Mouse (Mus musculus) embryonic facial prominence, embryonic 12.5 days (tissue): ENCODE results near the gene Cbll1. TPM values are rescaled to one million over a fixed set of nuclear protein-coding genes. Genes with fewer than 3 reads are reported as not detected.

Experiments
- ATAC-seq: fragments of 200-750 bp; cut with Nextera tagmentation; 2 replicates; pipeline ENCODE4 v1.8.0; 2017; ENCODE audit not compliant: insufficient number of reproducible peaks, insufficient read depth, low FRiP score, low TSS enrichment
- H3K27ac ChIP-seq: fragments of 300-500 bp; sonication (generic); 2 replicates; pipeline ENCODE4 v1.5.1; 2016; ENCODE audit warnings: mild to moderate bottlenecking
- H3K27me3 ChIP-seq: fragments of 300-500 bp; sonication (generic); 2 replicates; pipeline ENCODE4 v1.6.1; 2016; ENCODE audit warnings: mild to moderate bottlenecking, moderate library complexity
- H3K36me3 ChIP-seq: fragments of 300-500 bp; sonication (generic); 2 replicates; pipeline ENCODE4 v1.6.1; 2016; ENCODE audit warnings: mild to moderate bottlenecking
- H3K4me1 ChIP-seq: fragments of 300-500 bp; sonication (generic); 2 replicates; pipeline ENCODE4 v1.6.1; 2016
- H3K4me2 ChIP-seq: fragments of 300-500 bp; sonication (generic); replicated peaks from 2 replicates; pipeline ENCODE4 v1.6.1; 2016; ENCODE audit warnings: mild to moderate bottlenecking, moderate library complexity
- H3K4me3 ChIP-seq: fragments of 300-500 bp; sonication (generic); 2 replicates; pipeline ENCODE4 v1.5.1; 2016; ENCODE audit warnings: mild to moderate bottlenecking
- H3K9ac ChIP-seq: fragments of 300-500 bp; sonication (generic); 2 replicates; pipeline ENCODE4 v1.6.1; 2016; ENCODE audit warnings: mild to moderate bottlenecking, moderate library complexity
- H3K9me3 ChIP-seq: fragments of 300-500 bp; sonication (generic); 2 replicates; pipeline ENCODE4 v1.6.1; 2016; ENCODE audit warnings: mild to moderate bottlenecking, moderate library complexity
- WGBS: fragments of 180-500 bp; shearing (Covaris S2); methylation state at CpG from one replicate; pipeline ENCODE4 v1.1.7; 2016; 5-methylcytosine and 5-hydroxymethylcytosine counted together
- polyA plus RNA-seq: library from polyadenylated mRNA; unstranded; fragments of >200 nt; fragmentation: Nextera tagmentation; extraction: Ambion mirVana; gene quantifications from 2 replicates; pipeline ENCODE4 v1.2.1, GENCODE M21; 2016

Cbll1 gene
- polyA plus RNA-seq = 10.5 and 12.4 TPM in 2 replicates

DNA sequence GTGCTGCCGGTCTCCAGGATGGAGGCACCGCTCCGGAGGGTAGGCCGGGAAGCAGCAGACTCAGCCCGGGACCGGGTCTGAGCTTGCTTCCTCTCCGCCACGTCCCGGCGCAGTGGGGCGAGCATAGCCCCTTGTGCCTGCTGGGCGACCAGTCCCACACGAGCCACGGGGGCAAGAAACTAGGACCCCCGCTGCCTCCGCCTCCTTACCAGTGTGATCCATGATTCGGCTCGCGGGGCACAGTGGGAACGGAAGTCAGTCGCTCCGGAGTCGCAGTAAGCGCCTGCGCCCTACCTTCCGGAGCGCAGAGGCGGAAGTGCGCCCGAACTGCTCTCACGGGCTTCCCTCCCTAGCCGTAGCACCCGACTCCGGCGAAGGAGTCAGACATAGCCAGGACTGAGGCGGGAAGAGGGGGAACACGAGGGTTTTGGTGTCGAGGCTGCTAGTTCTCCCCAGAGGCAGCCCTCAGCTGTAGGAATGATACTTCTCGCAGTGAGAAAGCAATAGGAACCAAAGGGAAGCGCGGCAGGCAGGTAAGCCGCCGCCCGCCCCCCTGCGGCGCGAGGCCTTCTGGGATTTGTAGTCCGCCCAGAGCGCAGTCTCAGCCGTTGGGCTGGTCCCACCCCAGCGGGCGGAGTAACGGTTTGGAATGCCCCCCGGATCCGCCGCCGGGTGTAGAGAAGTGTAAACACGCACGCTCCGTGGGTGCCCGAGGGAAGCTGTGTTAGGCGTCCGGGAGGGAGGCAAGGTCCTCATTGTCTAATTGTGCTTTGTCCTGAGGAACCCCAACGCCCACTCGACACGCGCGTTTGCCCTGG is at the start of gene Cbll1:
Gene Cbll1 (minus strand): TSS at position 303 of the 818 bp plus-strand sequence.
- Histone ChIP-seq H3K27ac (peak within 1 kb of the TSS; percentile 86), H3K36me3 (peaks cover under 1% of the 10 kb centered on the region; the same call in 1 of the 2 replicates), H3K9ac (peak within 1 kb of the TSS; percentile 77), H3K9me3 (no peaks in the 10 kb centered on the region), H3K4me1 (peaks cover 11% of the 10 kb centered on the region), H3K4me2 (peak within 1 kb of the TSS; percentile 81), H3K27me3 (0 out of 2 replicates have a peak, but pooled peaks cover 1% of the 10 kb centered on the region), H3K4me3 (peak within 1 kb of the TSS; percentile 86)
- ATAC-seq = peak; percentile 98
- WGBS = under 1% methylated on average over 68 of the region's 68 CpGs

GRCm38 (mm10) chr12:31546061-31546460 is 46.6 kb upstream of the Cbll1 start:
- no peak for ATAC-seq
- Histone ChIP-seq H3K4me2 (no peak overlapping the region), H3K27ac (no peak overlapping the region), H3K36me3 (no peaks in the 10 kb centered on the region), H3K9ac (no peak overlapping the region), H3K9me3 (no peaks in the 10 kb centered on the region), H3K27me3 (0 out of 2 replicates have a peak, but pooled peaks cover 2% of the 10 kb centered on the region), H3K4me3 (no peak overlapping the region), H3K4me1 (0 out of 2 replicates have a peak, but pooled peaks cover 6% of the 10 kb centered on the region)
- 56% methylated on average over 1 of the region's 1 CpGs for WGBS

- H3K36me3 ChIP-seq = no peaks in the 10 kb centered on the region
- H3K4me1 ChIP-seq = 0 out of 2 replicates have a peak, but pooled peaks cover 5% of the 10 kb centered on the region
- H3K9me3 ChIP-seq = no peaks in the 10 kb centered on the region
- H3K27ac ChIP-seq = no peak overlapping the region
- 0 out of 2 replicates have a peak, but pooled peaks cover 2% of the 10 kb centered on the region for H3K27me3 ChIP-seq
- no peak overlapping the region for H3K4me3 ChIP-seq
- H3K4me2 ChIP-seq = no peak overlapping the region
- no peak for ATAC-seq
- WGBS = 10% methylated on average over 2 of the region's 2 CpGs
- H3K9ac ChIP-seq = no peak overlapping the region
These were observed 45.8 kb upstream of the Cbll1 start for GRCm38 (mm10) chr12:31545219-31545618.

- no peak overlapping the region for H3K9ac ChIP-seq
- no peak overlapping the region for H3K4me2 ChIP-seq
- H3K36me3 ChIP-seq = no peaks in the 10 kb centered on the region
- H3K4me1 ChIP-seq = 0 out of 2 replicates have a peak, but pooled peaks cover 3% of the 10 kb centered on the region
- no peak overlapping the region for H3K4me3 ChIP-seq
- H3K9me3 ChIP-seq = no peaks in the 10 kb centered on the region
- no peak overlapping the region for H3K27ac ChIP-seq
- ATAC-seq = no peak
- H3K27me3 ChIP-seq = 0 out of 2 replicates have a peak, but pooled peaks cover 2% of the 10 kb centered on the region
- WGBS = 79% methylated on average over 5 of the region's 5 CpGs
These were observed 42.1 kb upstream of the Cbll1 start for GRCm38 (mm10) chr12:31541541-31541940.

DNA sequence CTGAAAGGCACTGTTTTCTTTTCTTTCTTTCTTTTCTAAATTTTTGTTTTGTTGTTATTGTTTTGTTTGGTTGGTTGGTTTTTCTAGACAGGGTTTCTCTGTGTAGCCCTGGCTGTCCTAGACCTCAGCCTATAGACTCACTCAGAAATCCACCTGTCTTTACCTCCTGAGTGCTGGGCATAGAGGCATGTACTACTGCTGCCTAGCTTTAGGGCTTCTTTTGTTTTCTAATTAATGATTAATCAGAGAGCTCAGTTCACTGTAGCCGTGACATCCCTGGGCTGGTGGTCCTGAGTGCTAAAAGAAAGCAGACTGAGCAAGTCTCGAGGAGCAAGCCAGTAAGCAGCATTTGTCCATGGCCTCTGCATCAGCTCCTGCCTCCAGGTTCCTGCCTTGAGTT is 40.4 kb upstream of the Cbll1 start:
- H3K9me3 ChIP-seq = no peaks in the 10 kb centered on the region
- no peak overlapping the region for H3K27ac ChIP-seq
- H3K4me2 ChIP-seq = no peak overlapping the region
- H3K4me3 ChIP-seq = no peak overlapping the region
- 0 out of 2 replicates have a peak, but pooled peaks cover 3% of the 10 kb centered on the region for H3K4me1 ChIP-seq
- no peak overlapping the region for H3K9ac ChIP-seq
- 79% methylated on average over 2 of the region's 2 CpGs for WGBS
- ATAC-seq = no peak
- H3K27me3 ChIP-seq = 0 out of 2 replicates have a peak, but pooled peaks cover 2% of the 10 kb centered on the region
- no peaks in the 10 kb centered on the region for H3K36me3 ChIP-seq

DNA sequence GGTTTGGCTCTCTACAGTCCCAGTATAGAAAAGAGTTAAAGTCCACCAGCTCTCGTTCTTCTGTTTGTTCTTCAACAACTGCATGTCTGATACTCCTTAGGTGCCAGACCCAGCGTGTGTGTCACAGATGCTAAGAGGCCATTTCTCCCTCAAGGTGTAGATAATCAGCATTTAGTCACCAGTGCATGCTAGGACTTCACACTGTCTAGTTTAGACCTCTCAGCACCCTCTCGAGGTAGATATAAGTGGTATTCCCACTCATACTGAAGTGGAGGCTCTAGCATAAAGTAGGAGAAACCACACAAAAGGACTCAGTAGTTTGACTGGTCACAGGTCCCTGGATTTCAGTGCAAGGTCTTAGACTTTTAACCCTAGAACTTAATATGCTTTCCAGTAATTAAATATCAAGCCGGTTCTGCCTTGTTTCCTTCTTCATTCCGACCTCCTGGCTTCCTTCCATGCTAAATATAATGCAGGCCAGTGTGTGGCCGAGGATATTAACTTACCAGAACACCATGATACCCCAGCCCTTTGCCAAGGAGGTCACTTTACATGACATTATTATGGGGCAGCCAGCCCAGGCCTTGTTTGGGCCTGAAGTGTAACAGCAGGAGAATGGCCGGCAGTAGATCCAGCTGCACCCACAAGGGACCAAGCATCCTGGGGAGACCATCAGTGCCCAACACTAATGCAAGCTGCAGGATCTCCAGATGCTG is 38.3 kb upstream of the Cbll1 start:
- Histone ChIP-seq H3K4me3 (no peak overlapping the region), H3K4me1 (0 out of 2 replicates have a peak, but pooled peaks cover 5% of the 10 kb centered on the region), H3K27me3 (0 out of 2 replicates have a peak, but pooled peaks cover 2% of the 10 kb centered on the region), H3K4me2 (no peak overlapping the region), H3K9ac (no peak overlapping the region), H3K27ac (no peak overlapping the region), H3K36me3 (no peaks in the 10 kb centered on the region), H3K9me3 (no peaks in the 10 kb centered on the region)
- no peak for ATAC-seq
- 62% methylated on average over 7 of the region's 7 CpGs for WGBS

- H3K9me3 ChIP-seq = no peaks in the 10 kb centered on the region
- H3K9ac ChIP-seq = no peak overlapping the region
- H3K27me3 ChIP-seq = no peaks in the 10 kb centered on the region
- no peak overlapping the region for H3K27ac ChIP-seq
- no peaks in the 10 kb centered on the region for H3K36me3 ChIP-seq
- 69% methylated on average over 11 of the region's 11 CpGs for WGBS
- H3K4me2 ChIP-seq = no peak overlapping the region
- 0 out of 2 replicates have a peak, but pooled peaks cover 5% of the 10 kb centered on the region for H3K4me1 ChIP-seq
- ATAC-seq = no peak
- no peak overlapping the region for H3K4me3 ChIP-seq
These were observed 34.8 kb upstream of the Cbll1 start for GRCm38 (mm10) chr12:31534060-31534843.

DNA sequence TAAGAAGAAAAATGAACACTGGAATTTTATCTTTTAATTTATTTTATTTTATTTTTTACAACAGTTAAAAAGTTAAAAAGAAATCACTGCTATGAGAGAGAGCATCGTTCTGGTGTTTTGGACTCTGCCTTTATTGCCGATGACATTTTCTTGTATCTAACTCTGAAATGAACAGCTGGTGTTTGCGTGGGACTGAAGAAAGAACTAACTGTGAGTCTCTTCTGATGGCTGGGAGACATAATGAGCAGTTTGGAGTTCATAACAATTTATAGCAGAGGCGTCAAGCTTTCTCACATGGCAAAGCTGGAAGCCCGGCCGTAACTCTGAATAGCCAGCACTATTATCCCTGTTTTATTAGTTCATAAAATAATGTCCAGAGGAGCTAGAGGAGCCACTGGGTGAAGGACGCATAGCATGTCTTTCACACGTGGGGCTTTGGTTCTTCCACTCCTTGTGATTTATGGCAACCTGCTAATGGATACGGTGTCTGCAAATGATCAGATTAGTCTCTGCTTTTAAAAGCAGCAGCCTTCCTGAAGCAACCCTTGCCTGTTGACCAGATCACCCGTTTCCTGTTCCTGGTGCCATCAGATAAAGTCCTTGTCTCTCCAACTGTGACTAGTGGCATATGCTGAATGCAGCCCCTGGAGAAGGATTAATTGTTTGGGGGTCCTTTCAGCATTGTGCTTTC is 33.9 kb upstream of the Cbll1 start:
- WGBS = 82% methylated on average over 10 of the region's 10 CpGs
- Histone ChIP-seq H3K36me3 (no peaks in the 10 kb centered on the region), H3K9me3 (no peaks in the 10 kb centered on the region), H3K27ac (no peak overlapping the region), H3K4me1 (0 out of 2 replicates have a peak, but pooled peaks cover 5% of the 10 kb centered on the region), H3K9ac (no peak overlapping the region), H3K4me2 (no peak overlapping the region), H3K4me3 (no peak overlapping the region), H3K27me3 (no peaks in the 10 kb centered on the region)
- ATAC-seq = no peak

- no peaks in the 10 kb centered on the region for H3K27me3 ChIP-seq
- H3K4me3 ChIP-seq = no peak overlapping the region
- H3K9ac ChIP-seq = no peak overlapping the region
- no peaks in the 10 kb centered on the region for H3K36me3 ChIP-seq
- H3K9me3 ChIP-seq = no peaks in the 10 kb centered on the region
- H3K4me1 ChIP-seq = 0 out of 2 replicates have a peak, but pooled peaks cover 5% of the 10 kb centered on the region
- H3K27ac ChIP-seq = no peak overlapping the region
- no peak overlapping the region for H3K4me2 ChIP-seq
- no peak for ATAC-seq
- 78% methylated on average over 14 of the region's 14 CpGs for WGBS
These were observed 32.6 kb upstream of the Cbll1 start for GRCm38 (mm10) chr12:31532054-31532453.

- Histone ChIP-seq H3K4me2 (no peak overlapping the region), H3K27me3 (no peaks in the 10 kb centered on the region), H3K4me1 (no peaks in the 10 kb centered on the region), H3K9ac (no peak overlapping the region), H3K4me3 (no peak overlapping the region), H3K27ac (no peak overlapping the region), H3K36me3 (no peaks in the 10 kb centered on the region), H3K9me3 (peaks cover 3% of the 10 kb centered on the region; the same call in 1 of the 2 replicates)
- WGBS = 66% methylated on average over 6 of the region's 6 CpGs
- no peak for ATAC-seq
These were observed 28.0 kb upstream of the Cbll1 start for GRCm38 (mm10) chr12:31527407-31527806.
